Mouse (Mus musculus): ENCODE data around the gene Olfr461. TPM values are rescaled to one million over a fixed set of nuclear protein-coding genes. Genes with fewer than 3 reads are reported as not detected.
"Not testable (repeated sequence)": the region's sequence is repeated elsewhere in the genome, so short reads cannot be mapped to it uniquely, and the experiment has no call there.

The Olfr461 gene
- total RNA-seq (2021) (not detected), polyA plus RNA-seq (2012; rRNA removed) (not detected in 2 replicates)
- long read RNA-seq, result 0 reads

- no peak for DNase-seq
These were observed at the start of gene Olfr461 for GRCm38 (mm10) chr6:40554950-40555349. Olfr461 (minus strand) TSS chr6:40555050.

DNA sequence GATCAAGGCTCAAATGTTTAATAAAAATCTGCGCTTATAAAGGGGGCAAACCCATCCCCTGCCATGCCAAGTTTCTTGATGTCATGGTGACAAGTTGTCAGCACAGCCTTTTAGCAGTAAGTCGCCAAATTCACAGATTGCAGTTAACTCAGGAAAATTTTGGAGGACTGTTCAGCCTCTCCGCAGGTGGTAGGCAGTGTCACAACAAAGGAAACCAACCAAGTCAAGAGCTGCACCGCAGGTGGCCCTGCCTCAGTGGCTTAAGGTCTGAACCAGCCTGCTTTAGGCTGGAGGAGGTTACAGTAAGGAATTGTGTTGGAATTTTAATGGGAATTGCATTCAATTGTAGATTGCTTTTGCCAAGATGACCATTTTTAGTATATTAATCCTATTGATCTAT, 43.7 kb upstream of the Olfr461 start:
- DNase-seq, result not testable (repeated sequence)

- no peak for DNase-seq
These were observed 40.1 kb upstream of the Olfr461 start for GRCm38 (mm10) chr6:40594804-40595550.

GRCm38 (mm10) chr6:40588346-40588745, 33.5 kb upstream of the Olfr461 start:
- DNase-seq, result no peak

- DNase-seq, result no peak
These were observed 30.8 kb upstream of the Olfr461 start, which contains the start of gene Clec5a for GRCm38 (mm10) chr6:40585645-40586044. Clec5a (minus strand) TSS chr6:40585821.

- DNase-seq, result no peak
These were observed 29.5 kb upstream of the Olfr461 start for GRCm38 (mm10) chr6:40584336-40584735.

GRCm38 (mm10) chr6:40576305-40576704, 21.5 kb upstream of the Olfr461 start:
- no peak for DNase-seq

DNA sequence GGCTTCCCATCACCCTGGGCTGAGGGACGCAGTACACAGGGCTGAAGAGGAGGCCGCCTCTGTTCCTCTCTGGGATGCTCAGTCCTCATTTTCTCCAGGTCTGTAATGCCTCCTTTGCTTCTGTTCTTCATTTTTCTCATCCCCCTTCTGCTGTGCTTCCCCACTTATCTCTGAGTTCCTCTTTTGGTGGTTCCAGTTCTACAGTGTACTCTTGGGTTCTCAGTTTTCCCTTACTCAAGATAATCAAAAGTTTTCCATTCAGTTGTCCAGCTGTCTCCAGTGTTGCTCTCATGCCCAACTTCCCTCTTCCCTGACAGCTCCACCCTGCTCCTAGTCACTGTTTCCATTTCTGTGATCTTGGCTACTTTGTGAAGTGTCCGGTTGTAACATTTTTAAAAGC, 18.8 kb upstream of the Olfr461 start:
- DNase-seq, result no peak

- DNase-seq, result no peak
These were observed 14.3 kb upstream of the Olfr461 start, which contains the start of gene Olfr460 for GRCm38 (mm10) chr6:40569187-40569586. Olfr460 (plus strand) TSS chr6:40569487.

DNA sequence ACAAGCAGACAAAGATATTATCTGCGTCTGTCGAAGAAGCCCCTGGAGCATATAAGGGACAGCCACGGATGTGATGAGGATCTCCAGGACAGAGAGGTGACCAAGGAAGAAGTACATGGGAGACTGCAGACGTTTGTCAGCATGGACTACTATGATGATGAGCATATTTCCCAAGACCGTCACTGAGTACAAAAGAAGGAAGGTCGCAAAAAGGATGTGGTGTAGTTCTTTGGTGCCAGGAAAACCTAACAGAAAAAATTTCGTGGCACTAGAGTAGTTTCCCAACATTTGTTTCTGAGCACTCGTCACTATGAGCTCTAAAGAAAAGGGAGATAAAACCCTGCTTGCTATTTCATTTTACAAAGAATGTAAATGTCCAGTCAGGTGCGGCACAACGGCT, 10.2 kb downstream of the Olfr461 start:
- DNase-seq, result no peak

DNA sequence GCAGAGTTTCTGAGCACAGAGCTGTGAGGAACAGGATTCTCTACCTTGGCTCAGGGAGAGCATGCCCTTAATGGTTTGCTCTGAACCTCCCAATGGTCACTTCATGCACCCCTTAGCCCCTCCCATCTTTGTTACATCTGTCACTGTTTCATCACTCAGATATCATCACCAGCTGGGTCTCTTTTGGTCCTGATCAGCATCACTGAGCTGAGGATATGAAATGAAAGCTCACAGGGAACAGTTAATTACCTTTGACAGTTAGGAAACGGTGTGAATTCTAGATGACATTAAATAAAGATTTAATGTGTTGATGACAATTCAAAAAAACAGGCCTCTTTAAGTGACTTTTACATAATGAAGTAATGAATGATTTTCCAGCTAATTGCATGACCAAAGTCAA, 35.4 kb downstream of the Olfr461 start, which contains the start of gene Prss37:
Gene Prss37 (minus strand): TSS at position 101 of the 400 bp plus-strand sequence.
- no peak for DNase-seq

- DNase-seq, result no peak
These were observed 61.6 kb downstream of the Olfr461 start, which contains the start of gene Tas2r108 for GRCm38 (mm10) chr6:40493229-40493628. Tas2r108 (plus strand) TSS chr6:40493529.

Other genes with a start within 250 kb of the Olfr461 start
- 10 to 100 TPM; 27.5 to 41.7 TPM for gene Agk, start 229.9 kb downstream of the Olfr461 start, total RNA-seq (2021)
- 8.1 and 10.6 TPM in 2 replicates for gene Agk, start 229.9 kb downstream of the Olfr461 start, polyA plus RNA-seq (2012; rRNA removed)
- 10 to 100 TPM; 11.9 to 15.4 TPM for gene E330009J07Rik, start 118.9 kb downstream of the Olfr461 start, total RNA-seq (2021)
- gene E330009J07Rik, start 118.9 kb downstream of the Olfr461 start, polyA plus RNA-seq (2012; rRNA removed), result 4.2 and 4.7 TPM in 2 replicates
- not detected for gene Wee2, start 116.0 kb downstream of the Olfr461 start, total RNA-seq (2021)
- not detected in 2 replicates for gene Wee2, start 116.0 kb downstream of the Olfr461 start, polyA plus RNA-seq (2012; rRNA removed)
- gene Ssbp1, start 83.7 kb downstream of the Olfr461 start, total RNA-seq (2021), result 10 to 100 TPM; 40.4 to 53.8 TPM
- gene Ssbp1, start 83.7 kb downstream of the Olfr461 start, polyA plus RNA-seq (2012; rRNA removed), result 8.2 and 11.8 TPM in 2 replicates
- under 1 TPM in 1 of 2 experiments, not detected in 1; 0.26 TPM for gene Tas2r137, start 63.8 kb downstream of the Olfr461 start, total RNA-seq (2021)
- gene Tas2r137, start 63.8 kb downstream of the Olfr461 start, polyA plus RNA-seq (2012; rRNA removed), result not detected in 2 replicates
- not detected for gene Tas2r108, start 61.5 kb downstream of the Olfr461 start, total RNA-seq (2021)
- gene Tas2r108, start 61.5 kb downstream of the Olfr461 start, polyA plus RNA-seq (2012; rRNA removed), result not detected in 2 replicates
- gene Prss37, start 35.5 kb downstream of the Olfr461 start, total RNA-seq (2021), result not detected
- gene Prss37, start 35.5 kb downstream of the Olfr461 start, polyA plus RNA-seq (2012; rRNA removed), result not detected in 2 replicates
- not detected for gene Olfr460, start 14.4 kb upstream of the Olfr461 start, total RNA-seq (2021)
- gene Olfr460, start 14.4 kb upstream of the Olfr461 start, polyA plus RNA-seq (2012; rRNA removed), result not detected in 2 replicates
- 1 to 10 TPM in 1 of 2 experiments, under 1 TPM in 1; 0.92 to 2.9 TPM for gene Clec5a, start 30.8 kb upstream of the Olfr461 start, total RNA-seq (2021)
- gene Clec5a, start 30.8 kb upstream of the Olfr461 start, polyA plus RNA-seq (2012; rRNA removed), result 0.06 TPM in 1 of 2 replicates, not detected in the other
- gene Tas2r138, start 58.3 kb upstream of the Olfr461 start, total RNA-seq (2021), result not detected
- not detected in 2 replicates for gene Tas2r138, start 58.3 kb upstream of the Olfr461 start, polyA plus RNA-seq (2012; rRNA removed)
- gene Mgam, start 73.8 kb upstream of the Olfr461 start, total RNA-seq (2021), result 1 to 10 TPM in 1 of 2 experiments, under 1 TPM in 1; 0.31 to 1.9 TPM
- gene Mgam, start 73.8 kb upstream of the Olfr461 start, polyA plus RNA-seq (2012; rRNA removed), result 0.09 and 0.38 TPM in 2 replicates

Measured in adrenal gland, adult 2 months (tissue).